Mouse (Mus musculus) E14TG2a.4 (cell line): Measurements from ENCODE around the gene Cblb.

Experiments
- CTCF ChIP-seq: conservative IDR thresholded peaks from 2 replicates; pipeline ENCODE4 v1.5.1; 2014; ENCODE audit warnings: low read length
- NANOG ChIP-seq: IDR thresholded peaks from 2 replicates; pipeline ENCODE4 v1.6.1; 2014; ENCODE audit warnings: borderline replicate concordance, low read length, mixed read lengths

- TF ChIP-seq CTCF (no peak), NANOG (no peak)
Measured at GRCm38 (mm10) chr16:52059535-52059934, 28.5 kb downstream of the Cblb start.
